Mouse (Mus musculus) erythroblast, adult 5-6 weeks (primary cell): ENCODE measurements around the gene Dnaja4. TPM values are rescaled to one million over a fixed set of nuclear protein-coding genes. Genes with fewer than 3 reads are reported as not detected.

Source experiments
- ATAC-seq: replicated peaks from 2 replicates; pipeline ENCODE4 v1.8.0; 2016; ENCODE audit warnings: moderate number of reproducible peaks, mild to moderate bottlenecking, moderate TSS enrichment, inconsistent platforms; ENCODE audit not compliant: poor library complexity, low FRiP score, severe bottlenecking
- total RNA-seq, 2 experiments: library from RNA; stranded (forward) in 1 of 2; stranded (reverse) in 1 of 2; fragments of 150-400 nt in 1 of 2; fragments of 200-764, 138-1000 nt in 1 of 2; gene quantifications; 2 replicates each; pipeline versions ENCODE4 v1.2.3 to v1.2.4; 2015 to 2017; ENCODE audit warnings: low replicate concordance in 2 of 2

Gene Dnaja4
- total RNA-seq, 2 experiments from 2014 or later = 82.2 to 142 TPM

GRCm38 (mm10) chr9:54745740-54746370, 47.2 kb downstream of the Dnaja4 start:
- no peak for ATAC-seq

DNA sequence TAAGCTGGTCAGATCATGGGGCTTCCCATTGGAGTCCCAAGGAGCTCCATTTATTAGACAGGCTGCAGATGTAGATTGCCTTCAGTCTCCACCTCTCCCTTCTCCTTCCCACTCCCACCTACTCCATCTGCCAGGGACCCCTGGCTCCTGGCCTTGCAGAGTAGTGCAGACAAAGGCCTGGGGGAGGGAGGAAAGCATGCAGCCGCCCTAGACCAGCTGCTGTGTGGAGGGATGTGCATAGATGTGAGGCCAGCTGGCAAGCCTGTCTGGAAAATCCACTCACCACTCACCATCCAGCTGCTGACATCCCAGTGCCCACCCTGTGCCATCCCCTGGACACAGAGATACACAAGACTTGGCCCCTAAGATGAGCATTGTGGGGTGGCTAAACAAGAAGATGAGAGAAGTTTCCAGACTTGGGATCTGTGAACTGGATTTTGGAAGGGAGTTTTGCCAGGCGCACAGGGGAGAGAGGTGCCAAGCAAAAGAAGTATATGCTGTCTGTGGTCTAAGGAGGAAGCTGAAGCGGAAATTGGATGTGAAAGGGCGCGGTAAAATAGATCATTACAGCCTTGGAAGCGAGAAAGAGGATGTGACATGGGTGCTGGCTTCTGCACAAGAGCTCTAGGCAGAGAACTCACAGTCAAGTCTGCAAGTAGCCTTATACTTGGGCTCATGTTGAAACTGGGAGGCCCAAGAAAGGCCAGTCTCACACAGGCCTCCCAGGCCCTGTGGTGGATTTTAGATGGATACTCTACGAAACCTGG, 51.7 kb downstream of the Dnaja4 start:
- ATAC-seq = no peak

DNA sequence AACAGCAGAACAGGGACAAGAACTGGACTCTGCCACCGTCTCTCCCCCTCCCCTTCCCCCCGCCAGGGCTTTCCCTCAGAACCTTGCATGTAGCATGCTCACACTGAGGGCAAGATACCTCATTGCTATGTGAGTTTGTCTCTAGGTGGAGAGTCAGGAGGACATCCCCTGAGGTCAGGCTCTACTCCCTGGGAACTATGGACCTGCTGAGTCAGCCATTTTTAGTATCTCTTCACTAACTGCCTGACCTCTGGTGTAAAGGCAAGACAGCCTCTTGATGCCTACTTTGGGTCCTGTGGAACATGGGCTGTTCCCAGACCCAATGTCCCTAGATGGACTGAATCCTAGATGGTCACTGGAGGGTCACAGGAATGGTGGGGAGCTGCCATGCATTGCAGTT, 53.0 kb downstream of the Dnaja4 start:
- no peak for ATAC-seq

DNA sequence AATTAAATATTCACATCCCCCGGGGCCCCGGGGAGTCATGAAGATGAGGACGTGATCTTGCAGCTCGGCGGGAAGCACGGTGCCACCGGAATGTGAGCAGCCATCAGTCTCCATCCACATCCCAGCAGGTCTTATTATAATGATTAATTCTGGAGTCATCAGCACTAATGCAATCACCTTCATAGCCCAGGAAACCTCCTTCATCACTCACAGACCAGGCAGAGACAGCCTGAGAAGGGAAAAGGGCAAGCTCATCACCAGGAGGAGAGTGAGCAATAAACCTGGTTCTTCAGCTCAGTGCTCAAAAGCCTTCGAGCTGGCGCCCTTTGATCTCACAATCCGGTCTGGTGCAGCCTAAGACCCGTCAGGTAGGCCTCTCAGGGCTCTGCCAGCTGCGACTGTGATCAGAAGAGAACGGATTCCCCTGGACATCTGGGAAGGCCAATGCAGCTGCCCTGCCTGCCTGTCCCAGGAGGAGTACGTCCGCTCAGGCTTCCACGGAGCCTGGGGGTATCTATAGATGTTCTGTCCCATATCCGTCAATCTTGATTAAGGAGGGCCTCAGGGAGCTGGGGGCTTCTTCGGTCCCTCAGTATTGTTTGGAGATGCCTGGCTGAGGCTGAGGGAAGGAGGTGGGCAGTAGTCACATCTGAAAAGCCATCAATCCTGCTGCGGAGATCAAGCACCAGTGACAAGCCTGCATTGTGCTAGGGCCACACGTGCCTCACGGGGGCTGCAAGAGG, 53.7 kb downstream of the Dnaja4 start:
- ATAC-seq = no peak

GRCm38 (mm10) chr9:54752944-54753295, 54.2 kb downstream of the Dnaja4 start:
- no peak for ATAC-seq

GRCm38 (mm10) chr9:54759592-54759991, 60.9 kb downstream of the Dnaja4 start:
- no peak for ATAC-seq

GRCm38 (mm10) chr9:54764091-54764490, 65.4 kb downstream of the Dnaja4 start:
- ATAC-seq = no peak

GRCm38 (mm10) chr9:54764561-54765217, 66.0 kb downstream of the Dnaja4 start, which contains the start of gene Crabp1:
Gene Crabp1 (plus strand): TSS chr9:54764748.
- no peak for ATAC-seq

GRCm38 (mm10) chr9:54765336-54766085, 66.8 kb downstream of the Dnaja4 start:
- no peak for ATAC-seq

Other genes with a start within 250 kb of the Dnaja4 start
- 7.1 and 11.1 TPM in 2 replicates for gene Dmxl2, start 197.2 kb upstream of the Dnaja4 start, total RNA-seq (2015; ENCODE audit: low replicate concordance)
- gene Dmxl2, start 197.2 kb upstream of the Dnaja4 start, total RNA-seq (2017; ENCODE audit: low replicate concordance) = 5.7 and 5.9 TPM in 2 replicates
- not detected in 2 replicates for gene Sh2d7, start 159.9 kb upstream of the Dnaja4 start, total RNA-seq (2015; ENCODE audit: low replicate concordance)
- gene Sh2d7, start 159.9 kb upstream of the Dnaja4 start, total RNA-seq (2017; ENCODE audit: low replicate concordance) = not detected in 2 replicates
- 2.5 and 4.6 TPM in 2 replicates for gene Cib2, start 138.7 kb upstream of the Dnaja4 start, total RNA-seq (2015; ENCODE audit: low replicate concordance)
- 1.2 and 2.1 TPM in 2 replicates for gene Cib2, start 138.7 kb upstream of the Dnaja4 start, total RNA-seq (2017; ENCODE audit: low replicate concordance)
- 19.6 and 33.4 TPM in 2 replicates for gene Idh3a, start 112.5 kb upstream of the Dnaja4 start, total RNA-seq (2015; ENCODE audit: low replicate concordance)
- 12.0 and 16.0 TPM in 2 replicates for gene Idh3a, start 112.5 kb upstream of the Dnaja4 start, total RNA-seq (2017; ENCODE audit: low replicate concordance)
- gene Acsbg1, start 37.0 kb upstream of the Dnaja4 start, total RNA-seq (2015; ENCODE audit: low replicate concordance) = not detected in 2 replicates
- not detected in 2 replicates for gene Acsbg1, start 37.0 kb upstream of the Dnaja4 start, total RNA-seq (2017; ENCODE audit: low replicate concordance)
- 22.8 and 49.2 TPM in 2 replicates for gene Wdr61, start 35.6 kb downstream of the Dnaja4 start, total RNA-seq (2015; ENCODE audit: low replicate concordance)
- 18.7 and 22.6 TPM in 2 replicates for gene Wdr61, start 35.6 kb downstream of the Dnaja4 start, total RNA-seq (2017; ENCODE audit: low replicate concordance)
- not detected in 2 replicates for gene Crabp1, start 65.9 kb downstream of the Dnaja4 start, total RNA-seq (2015; ENCODE audit: low replicate concordance)
- not detected in 2 replicates for gene Crabp1, start 65.9 kb downstream of the Dnaja4 start, total RNA-seq (2017; ENCODE audit: low replicate concordance)
- 16.7 and 17.3 TPM in 2 replicates for gene Ireb2, start 164.9 kb downstream of the Dnaja4 start, total RNA-seq (2015; ENCODE audit: low replicate concordance)
- gene Ireb2, start 164.9 kb downstream of the Dnaja4 start, total RNA-seq (2017; ENCODE audit: low replicate concordance) = 10.6 and 19.1 TPM in 2 replicates
- gene Hykk, start 218.4 kb downstream of the Dnaja4 start, total RNA-seq (2015; ENCODE audit: low replicate concordance) = not detected in 2 replicates
- gene Hykk, start 218.4 kb downstream of the Dnaja4 start, total RNA-seq (2017; ENCODE audit: low replicate concordance) = not detected in 2 replicates